In the genomic region with DNA sequence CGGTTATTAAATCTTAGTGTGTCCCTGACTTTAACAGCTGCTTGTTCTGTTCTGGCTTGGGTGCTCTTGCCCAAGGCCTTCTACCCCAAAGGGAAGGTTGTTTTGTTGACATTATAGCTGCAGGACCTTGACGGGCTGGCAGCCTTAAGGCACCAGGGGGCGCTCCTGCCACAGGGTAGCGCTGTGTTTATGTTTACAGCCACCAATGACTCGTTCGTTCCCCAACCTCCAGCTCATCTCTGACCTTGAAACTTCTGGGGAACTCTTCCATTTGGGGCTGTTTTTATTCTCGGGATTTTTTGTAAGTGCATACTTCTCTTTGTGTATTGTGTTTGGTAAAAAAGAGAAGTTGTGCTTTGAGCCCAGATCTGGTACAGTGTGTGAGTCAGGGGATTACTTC, we compare ENCODE assay signal across 8 mouse cellular contexts. TPM values are rescaled to one million over a fixed set of nuclear protein-coding genes. Genes with fewer than 3 reads are reported as not detected.
DNase-seq lines count a peak whose midpoint lies in the region; ATAC-seq and TF ChIP-seq lines count a peak whose summit lies in the region.

No protein-coding gene starts in this region.

- intact Hi-C loops in left cerebral cortex, postnatal 4 days (cut with DNase I): loop anchor here (5.0 to 10.0 kb wide), 2 partner anchors 44 to 171 kb away; no protein-coding TSS in a partner anchor

- H3K9ac ChIP-seq in intestine, postnatal 0 days (ENCODE audit: low read depth, low read length): no peak overlapping the region
- no peak overlapping the region; the same call in 1 of the 2 replicates for H3K9ac ChIP-seq in midbrain, embryonic 11.5 days (ENCODE audit: low read length)

- ATAC-seq in granulocyte monocyte progenitor cell, adult 5-6 weeks (replicated peaks; ENCODE audit: poor library complexity, severe bottlenecking): peak; percentile 38
- ATAC-seq in intestine, postnatal 0 days: peak; percentile 13; the same call in 1 of the 2 replicates
- ATAC-seq in midbrain, embryonic 11.5 days (ENCODE audit: low FRiP score): no peak

- H3K4me1 ChIP-seq in embryonic facial prominence, embryonic 10.5 days: peaks cover 32% of the 10 kb centered on the region
- 0 out of 2 replicates have a peak, but pooled peaks cover 4% of the 10 kb centered on the region for H3K4me1 ChIP-seq in intestine, postnatal 0 days (replicated peaks; ENCODE audit: control insufficient read depth, insufficient read depth, low read length)
- peaks cover 20% of the 10 kb centered on the region for H3K4me1 ChIP-seq in midbrain, embryonic 11.5 days (ENCODE audit: control insufficient read depth, insufficient read depth, low read length)

- peak; percentile 98 for TF ChIP-seq CTCF in intestine, postnatal 0 days (IDR thresholded peaks at IDR 0.05; ENCODE audit: low read depth)

- no peaks in the 10 kb centered on the region for H3K9me3 ChIP-seq in embryonic facial prominence, embryonic 10.5 days
- H3K9me3 ChIP-seq in intestine, postnatal 0 days (ENCODE audit: control insufficient read depth): no peaks in the 10 kb centered on the region
- H3K9me3 ChIP-seq in midbrain, embryonic 11.5 days (ENCODE audit: control insufficient read depth, low read length): no peaks in the 10 kb centered on the region

- H3K27me3 ChIP-seq in embryonic facial prominence, embryonic 10.5 days (replicated peaks; ENCODE audit: low read depth, poor library complexity, severe bottlenecking): no peaks in the 10 kb centered on the region
- H3K27me3 ChIP-seq in intestine, postnatal 0 days (replicated peaks; ENCODE audit: control insufficient read depth, insufficient read depth, low read length): no peaks in the 10 kb centered on the region
- H3K27me3 ChIP-seq in midbrain, embryonic 11.5 days (ENCODE audit: control insufficient read depth, insufficient read depth, low read length): no peaks in the 10 kb centered on the region

- peaks cover 54% of the 10 kb centered on the region for H3K36me3 ChIP-seq in embryonic facial prominence, embryonic 10.5 days (replicated peaks)
- H3K36me3 ChIP-seq in intestine, postnatal 0 days (ENCODE audit: control insufficient read depth, insufficient read depth): peaks cover 31% of the 10 kb centered on the region
- H3K36me3 ChIP-seq in midbrain, embryonic 11.5 days (ENCODE audit: control insufficient read depth, insufficient read depth, low read length): peaks cover 16% of the 10 kb centered on the region

- peak overlapping the region; percentile 100 for H3K4me3 ChIP-seq in embryonic facial prominence, embryonic 10.5 days
- peak overlapping the region; percentile 99 for H3K4me3 ChIP-seq in intestine, postnatal 0 days (ENCODE audit: low read depth, low read length)
- peak overlapping the region; percentile 100 for H3K4me3 ChIP-seq in midbrain, embryonic 11.5 days (ENCODE audit: low read depth, low read length)

- H3K4me2 ChIP-seq in intestine, postnatal 0 days (replicated peaks; ENCODE audit: low read depth): peak overlapping the region; percentile 92
- peak overlapping the region; percentile 88 for H3K4me2 ChIP-seq in midbrain, embryonic 11.5 days

- H3K27ac ChIP-seq in embryonic facial prominence, embryonic 10.5 days (replicated peaks): no peak overlapping the region
- H3K27ac ChIP-seq in intestine, postnatal 0 days (ENCODE audit: low read depth, low read length): no peak overlapping the region
- H3K27ac ChIP-seq in midbrain, embryonic 11.5 days (ENCODE audit: low read depth, low read length): no peak overlapping the region

- WGBS in embryonic facial prominence, embryonic 10.5 days: 2% methylated on average over 7 of the region's 7 CpGs
- 1% methylated on average over 7 of the region's 7 CpGs for WGBS in intestine, postnatal 0 days
- WGBS in midbrain, embryonic 11.5 days: 2% methylated on average over 7 of the region's 7 CpGs

- DNase-seq in adrenal gland, postnatal 10 days: peak; percentile 97
- DNase-seq in embryonic facial prominence, embryonic 10.5 days (ENCODE audit: low spot score): peak; percentile 89
- DNase-seq in left cerebral cortex, postnatal 4 days: peak; percentile 88
- peak; percentile 98 for DNase-seq in midbrain, embryonic 11.5 days (ENCODE audit: low spot score, missing footprints)
- DNase-seq in right cerebral cortex, postnatal 4 days: peak; percentile 87
- DNase-seq in yolk sac, embryonic 10.5 days (ENCODE audit: low spot score): peak; percentile 78

RNA-seq across cellular contexts. Expression of a gene that starts 1.1 kb away (rescaled TPM):
- total RNA-seq in adrenal gland, postnatal 10 days (2021): 100 to 1,000 TPM; 344 to 362 TPM
- 99.7 and 103 TPM in 2 replicates for polyA plus RNA-seq in embryonic facial prominence, embryonic 10.5 days (2016; fragmentation: Nextera tagmentation; extraction: Ambion mirVana)
- total RNA-seq in granulocyte monocyte progenitor cell, adult 5-6 weeks (2014; fragmentation: Nextera tagmentation): 81.9 and 100 TPM in 2 replicates
- total RNA-seq in granulocyte monocyte progenitor cell, adult 5-6 weeks (2017): 101 and 111 TPM in 2 replicates
- 133 and 145 TPM in 2 replicates for polyA plus RNA-seq in intestine, postnatal 0 days (2015; fragmentation: Nextera tagmentation; extraction: Ambion mirVana)
- total RNA-seq in left cerebral cortex, postnatal 4 days (2021): 10 to 100 TPM; 39.9 to 43.0 TPM
- polyA plus RNA-seq in midbrain, embryonic 11.5 days (2014; fragmentation: Nextera tagmentation; extraction: Ambion mirVana): 117 and 121 TPM in 2 replicates

RNA-seq across cellular contexts. Expression of a gene that starts 1.4 kb away (rescaled TPM):
- 10 to 100 TPM; 26.3 to 31.3 TPM for total RNA-seq in adrenal gland, postnatal 10 days (2021)
- 79.0 and 80.9 TPM in 2 replicates for polyA plus RNA-seq in embryonic facial prominence, embryonic 10.5 days (2016; fragmentation: Nextera tagmentation; extraction: Ambion mirVana)
- 29.2 and 29.7 TPM in 2 replicates for total RNA-seq in granulocyte monocyte progenitor cell, adult 5-6 weeks (2014; fragmentation: Nextera tagmentation)
- total RNA-seq in granulocyte monocyte progenitor cell, adult 5-6 weeks (2017): 31.1 and 38.5 TPM in 2 replicates
- polyA plus RNA-seq in intestine, postnatal 0 days (2015; fragmentation: Nextera tagmentation; extraction: Ambion mirVana): 9.1 and 9.2 TPM in 2 replicates
- total RNA-seq in left cerebral cortex, postnatal 4 days (2021): 10 to 100 TPM; 46.8 to 50.1 TPM
- polyA plus RNA-seq in midbrain, embryonic 11.5 days (2014; fragmentation: Nextera tagmentation; extraction: Ambion mirVana): 49.6 and 55.2 TPM in 2 replicates

RNA-seq across cellular contexts. Expression of a gene that starts 26.7 kb away (rescaled TPM):
- 10 to 100 TPM; 14.0 to 18.0 TPM for total RNA-seq in adrenal gland, postnatal 10 days (2021)
- polyA plus RNA-seq in embryonic facial prominence, embryonic 10.5 days (2016; fragmentation: Nextera tagmentation; extraction: Ambion mirVana): 72.7 and 83.3 TPM in 2 replicates
- 11.1 and 13.4 TPM in 2 replicates for total RNA-seq in granulocyte monocyte progenitor cell, adult 5-6 weeks (2014; fragmentation: Nextera tagmentation)
- total RNA-seq in granulocyte monocyte progenitor cell, adult 5-6 weeks (2017): 4.2 and 7.8 TPM in 2 replicates
- 21.1 and 23.0 TPM in 2 replicates for polyA plus RNA-seq in intestine, postnatal 0 days (2015; fragmentation: Nextera tagmentation; extraction: Ambion mirVana)
- 1 to 10 TPM; 3.3 to 4.6 TPM for total RNA-seq in left cerebral cortex, postnatal 4 days (2021)
- 9.9 and 10.9 TPM in 2 replicates for polyA plus RNA-seq in midbrain, embryonic 11.5 days (2014; fragmentation: Nextera tagmentation; extraction: Ambion mirVana)

RNA-seq across cellular contexts. Expression of a gene that starts 38.1 kb away (rescaled TPM):
- 1 to 10 TPM; 7.3 to 7.7 TPM for total RNA-seq in adrenal gland, postnatal 10 days (2021)
- polyA plus RNA-seq in embryonic facial prominence, embryonic 10.5 days (2016; fragmentation: Nextera tagmentation; extraction: Ambion mirVana): 3.6 and 4.0 TPM in 2 replicates
- total RNA-seq in granulocyte monocyte progenitor cell, adult 5-6 weeks (2014; fragmentation: Nextera tagmentation): 1.6 and 3.7 TPM in 2 replicates
- total RNA-seq in granulocyte monocyte progenitor cell, adult 5-6 weeks (2017): 0.77 and 1.9 TPM in 2 replicates
- 4.6 and 5.0 TPM in 2 replicates for polyA plus RNA-seq in intestine, postnatal 0 days (2015; fragmentation: Nextera tagmentation; extraction: Ambion mirVana)
- 1 to 10 TPM; 5.7 to 7.8 TPM for total RNA-seq in left cerebral cortex, postnatal 4 days (2021)
- polyA plus RNA-seq in midbrain, embryonic 11.5 days (2014; fragmentation: Nextera tagmentation; extraction: Ambion mirVana): 3.3 TPM in 2 replicates

RNA-seq across cellular contexts. Expression of a gene that starts 49.1 kb away (rescaled TPM):
- not detected for total RNA-seq in adrenal gland, postnatal 10 days (2021)
- not detected in 2 replicates for polyA plus RNA-seq in embryonic facial prominence, embryonic 10.5 days (2016; fragmentation: Nextera tagmentation; extraction: Ambion mirVana)
- not detected in 2 replicates for total RNA-seq in granulocyte monocyte progenitor cell, adult 5-6 weeks (2014; fragmentation: Nextera tagmentation)
- total RNA-seq in granulocyte monocyte progenitor cell, adult 5-6 weeks (2017): not detected in 2 replicates
- not detected in 2 replicates for polyA plus RNA-seq in intestine, postnatal 0 days (2015; fragmentation: Nextera tagmentation; extraction: Ambion mirVana)
- not detected for total RNA-seq in left cerebral cortex, postnatal 4 days (2021)
- not detected in 2 replicates for polyA plus RNA-seq in midbrain, embryonic 11.5 days (2014; fragmentation: Nextera tagmentation; extraction: Ambion mirVana)
